Mouse (Mus musculus) intestine, embryonic 15.5 days (tissue): ENCODE data around the gene Apba3. TPM values are rescaled to one million over a fixed set of nuclear protein-coding genes. Genes with fewer than 3 reads are reported as not detected.
A peak's percentile ranks its signal among the peaks of the same experiment; 100 is the strongest.
"Not testable (repeated sequence)": the region's sequence is repeated elsewhere in the genome, so short reads cannot be mapped to it uniquely, and the experiment has no call there.

Experiments used
- ATAC-seq: fragments of 200-750 bp; cut with Nextera tagmentation; 2 replicates; pipeline ENCODE4 v1.8.0; 2017; ENCODE audit warnings: moderate TSS enrichment, moderate library complexity
- H3K27ac ChIP-seq: fragments of 300-500 bp; sonication (generic); 2 replicates; pipeline ENCODE4 v1.5.1; 2015; ENCODE audit warnings: mild to moderate bottlenecking, inconsistent platforms
- H3K27me3 ChIP-seq: fragments of 300-500 bp; sonication (generic); replicated peaks from 2 replicates; pipeline ENCODE4 v1.6.1; 2015; ENCODE audit warnings: inconsistent platforms
- H3K36me3 ChIP-seq: fragments of 300-500 bp; sonication (generic); 2 replicates; pipeline ENCODE4 v1.6.1; 2015; ENCODE audit warnings: inconsistent platforms
- H3K4me1 ChIP-seq: fragments of 300-500 bp; sonication (generic); replicated peaks from 2 replicates; pipeline ENCODE4 v1.6.1; 2015; ENCODE audit warnings: inconsistent platforms
- H3K4me2 ChIP-seq: fragments of 300-500 bp; sonication (generic); replicated peaks from 2 replicates; pipeline ENCODE4 v1.6.1; 2015; ENCODE audit warnings: mild to moderate bottlenecking, inconsistent platforms
- H3K4me3 ChIP-seq: fragments of 300-500 bp; sonication (generic); replicated peaks from 2 replicates; pipeline ENCODE4 v1.5.1; 2015; ENCODE audit warnings: inconsistent platforms
- H3K9ac ChIP-seq: fragments of 300-500 bp; sonication (generic); 2 replicates; pipeline ENCODE4 v1.6.1; 2015; ENCODE audit warnings: inconsistent platforms
- H3K9me3 ChIP-seq: fragments of 300-500 bp; sonication (generic); 2 replicates; pipeline ENCODE4 v1.6.1; 2016; ENCODE audit warnings: inconsistent platforms
- WGBS: fragments of 180-500 bp; shearing (Covaris S2); methylation state at CpG from one replicate; pipeline ENCODE4 v1.1.7; 2015; 5-methylcytosine and 5-hydroxymethylcytosine counted together
- polyA plus RNA-seq: library from polyadenylated mRNA; unstranded; fragments of >200 nt; fragmentation: Nextera tagmentation; extraction: Ambion mirVana; gene quantifications from 2 replicates; pipeline ENCODE4 v1.2.1, GENCODE M21; 2015

Gene Apba3
- 55.1 and 69.2 TPM in 2 replicates for polyA plus RNA-seq

DNA sequence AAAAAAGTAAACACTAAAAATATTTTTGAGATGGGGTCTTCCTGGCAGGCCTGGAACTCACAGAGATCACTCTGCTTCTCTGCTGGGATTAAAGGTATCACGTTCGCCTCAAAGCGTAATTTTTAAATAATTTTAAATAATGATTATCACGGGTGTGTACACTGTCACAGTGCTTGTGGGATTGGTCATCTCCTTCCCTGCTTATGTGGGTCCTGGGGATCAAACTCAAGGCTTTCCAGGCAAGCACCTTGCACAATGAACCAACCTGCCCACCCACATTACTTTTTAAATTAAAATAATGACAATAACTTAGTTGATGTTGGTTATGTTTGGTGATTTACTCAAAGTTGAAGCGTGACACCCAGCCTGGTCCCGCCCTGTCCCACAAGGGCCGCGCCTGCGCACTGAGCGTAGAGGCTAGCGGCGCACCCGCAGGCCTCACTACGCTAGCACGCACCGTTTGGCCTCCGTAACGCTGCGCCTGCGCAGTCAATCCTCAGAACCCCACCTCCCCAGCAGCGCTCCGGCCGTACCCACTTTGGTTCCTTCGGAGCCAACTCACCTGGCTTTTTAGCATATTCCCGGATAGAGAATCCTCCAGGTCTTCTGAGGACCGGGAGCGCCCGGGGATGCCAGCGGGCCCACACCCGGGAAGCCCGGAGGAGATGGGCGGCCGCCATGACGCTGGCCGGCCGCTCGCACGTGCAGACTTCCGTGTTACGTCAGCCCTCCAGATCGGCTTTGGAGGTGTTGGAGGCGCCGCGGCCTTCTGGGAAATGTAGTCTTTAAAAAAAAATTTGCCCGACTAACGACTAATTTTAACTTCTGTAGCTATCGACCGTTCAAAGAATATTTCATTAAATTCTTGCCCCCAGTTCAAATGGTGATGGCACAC lies at the start of gene Apba3, which contains the start of gene Mrpl54:
Apba3 (plus strand) TSS at position 750 of the 895 bp plus-strand sequence.
Mrpl54 (minus strand) TSS at position 724 of the 895 bp plus-strand sequence.
- peak; percentile 95 for ATAC-seq
- Histone ChIP-seq H3K9me3 (no peaks in the 10 kb centered on the region), H3K36me3 (peaks cover 21% of the 10 kb centered on the region), H3K4me3 (peak within 1 kb of the TSS; percentile 72), H3K4me2 (peak within 1 kb of the TSS; percentile 68), H3K4me1 (peaks cover 13% of the 10 kb centered on the region), H3K9ac (peak within 1 kb of the TSS; percentile 79), H3K27ac (peak within 1 kb of the TSS; percentile 88), H3K27me3 (no peaks in the 10 kb centered on the region)
- under 1% methylated on average over 48 of the region's 48 CpGs for WGBS

DNA sequence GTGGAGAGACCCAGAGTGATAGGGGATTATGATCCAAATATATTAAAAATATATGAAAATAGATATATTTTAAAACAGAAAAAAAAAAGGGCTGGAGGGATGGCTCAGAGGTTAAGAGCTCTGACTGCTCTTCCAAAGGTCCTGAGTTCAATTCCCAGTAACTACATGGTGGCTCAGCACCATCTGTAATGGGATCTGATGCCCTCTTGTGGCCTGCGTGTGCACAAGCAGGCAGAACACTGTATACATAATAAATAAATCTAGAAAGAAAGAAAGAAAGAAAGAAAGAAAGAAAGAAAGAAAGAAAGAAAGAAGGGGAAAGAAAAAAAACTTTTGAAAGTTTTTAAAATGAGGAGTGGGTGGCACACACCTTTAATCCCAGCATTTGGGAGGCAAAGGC lies 49.5 kb upstream of the Apba3 start:
- H3K36me3 ChIP-seq, H3K9me3 ChIP-seq, H3K27me3 ChIP-seq, H3K9ac ChIP-seq, H3K27ac ChIP-seq, ATAC-seq, H3K4me2 ChIP-seq, H3K4me3 ChIP-seq, H3K4me1 ChIP-seq: not testable (repeated sequence)
- WGBS, result 14% methylated on average over 1 of the region's 1 CpGs

DNA sequence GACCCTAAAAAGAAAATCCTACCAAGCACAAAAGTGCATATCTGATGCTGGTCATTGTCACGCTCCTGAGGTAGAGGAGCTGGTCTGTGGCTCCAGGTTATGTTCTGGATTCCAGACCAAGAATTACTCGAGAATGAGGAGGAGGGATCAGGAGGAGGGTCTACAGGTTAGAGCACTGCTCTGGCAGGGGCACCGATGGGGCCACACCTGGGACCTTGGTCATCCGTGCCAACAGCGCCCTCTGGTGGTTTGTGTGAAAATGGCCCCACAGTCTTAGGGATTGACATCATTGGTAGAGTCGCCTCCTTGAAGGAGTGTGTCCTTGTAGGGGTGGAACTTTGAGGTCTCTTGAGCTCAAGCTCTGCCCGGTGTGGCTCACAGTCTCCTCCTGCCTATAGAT lies 48.8 kb upstream of the Apba3 start:
- 32% methylated on average over 7 of the region's 7 CpGs for WGBS
- no peak overlapping the region for H3K9ac ChIP-seq
- H3K9me3 ChIP-seq, result no peaks in the 10 kb centered on the region
- H3K4me3 ChIP-seq, result no peak overlapping the region
- no peaks in the 10 kb centered on the region for H3K27me3 ChIP-seq
- no peak overlapping the region for H3K4me2 ChIP-seq
- peaks cover 7% of the 10 kb centered on the region for H3K4me1 ChIP-seq
- peak; percentile 68 for ATAC-seq
- no peak overlapping the region for H3K27ac ChIP-seq
- no peaks in the 10 kb centered on the region for H3K36me3 ChIP-seq

DNA sequence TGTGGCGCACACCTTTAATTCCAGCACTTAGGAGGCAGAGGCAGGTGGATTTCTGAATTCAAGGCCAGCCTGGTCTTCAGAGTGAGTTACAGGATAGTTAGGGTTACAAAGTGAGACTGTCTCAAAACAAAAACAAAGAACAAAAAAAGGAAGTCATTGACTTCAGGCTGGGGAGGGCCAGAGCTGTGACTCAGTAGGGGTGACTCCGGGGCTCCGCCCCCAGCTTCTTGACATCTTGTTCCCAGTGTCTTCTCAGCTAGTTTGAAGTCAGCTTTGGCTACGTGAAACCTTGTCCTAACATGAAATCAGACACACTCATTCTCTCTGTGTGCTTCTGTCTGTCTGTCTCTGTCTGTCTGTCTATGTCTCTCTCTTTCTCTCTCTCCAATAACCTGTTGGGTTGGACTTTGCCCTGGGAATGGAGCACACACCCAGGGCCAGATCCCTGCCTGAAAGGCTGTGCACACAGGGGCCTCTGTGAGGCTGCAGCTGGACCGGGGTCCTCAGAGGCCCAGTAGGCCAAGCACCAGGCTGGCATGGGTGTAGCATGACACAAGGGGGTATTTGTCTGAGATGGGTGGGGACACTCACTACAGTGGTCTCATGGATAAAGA lies 45.3 kb upstream of the Apba3 start:
- Histone ChIP-seq H3K4me2 (no peak overlapping the region; the same call in 1 of the 2 replicates), H3K9me3 (no peaks in the 10 kb centered on the region), H3K4me3 (no peak overlapping the region), H3K4me1 (peaks cover 7% of the 10 kb centered on the region), H3K27ac (peak overlapping the region; percentile 51; the same call in 1 of the 2 replicates), H3K27me3 (no peaks in the 10 kb centered on the region), H3K36me3 (no peaks in the 10 kb centered on the region), H3K9ac (no peak overlapping the region)
- WGBS, result 74% methylated on average over 5 of the region's 5 CpGs
- peak; percentile 88 for ATAC-seq

DNA sequence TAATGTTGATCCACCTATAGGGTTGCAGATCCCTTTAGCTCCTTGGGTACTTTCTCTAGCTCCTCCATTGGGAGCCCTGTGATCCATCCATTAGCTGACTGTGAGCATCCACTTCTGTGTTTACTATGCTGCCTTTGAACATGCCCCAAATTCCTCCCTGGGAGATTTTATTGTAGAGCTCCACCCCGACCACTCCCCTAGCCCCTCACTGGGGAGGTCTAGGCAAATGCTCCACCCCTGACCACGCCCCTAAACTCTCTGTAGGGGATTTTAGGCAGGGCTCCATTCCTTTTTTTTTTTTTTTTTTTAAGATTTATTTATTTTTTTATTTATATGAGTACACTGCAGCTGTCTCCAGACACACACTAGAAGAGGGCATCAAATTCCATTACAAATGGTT lies 43.0 kb upstream of the Apba3 start:
- not testable (repeated sequence) for H3K4me2 ChIP-seq, H3K27me3 ChIP-seq, ATAC-seq, H3K9ac ChIP-seq, H3K36me3 ChIP-seq, H3K4me1 ChIP-seq, H3K27ac ChIP-seq, H3K9me3 ChIP-seq, H3K4me3 ChIP-seq
- 64% methylated on average over 2 of the region's 2 CpGs for WGBS

DNA sequence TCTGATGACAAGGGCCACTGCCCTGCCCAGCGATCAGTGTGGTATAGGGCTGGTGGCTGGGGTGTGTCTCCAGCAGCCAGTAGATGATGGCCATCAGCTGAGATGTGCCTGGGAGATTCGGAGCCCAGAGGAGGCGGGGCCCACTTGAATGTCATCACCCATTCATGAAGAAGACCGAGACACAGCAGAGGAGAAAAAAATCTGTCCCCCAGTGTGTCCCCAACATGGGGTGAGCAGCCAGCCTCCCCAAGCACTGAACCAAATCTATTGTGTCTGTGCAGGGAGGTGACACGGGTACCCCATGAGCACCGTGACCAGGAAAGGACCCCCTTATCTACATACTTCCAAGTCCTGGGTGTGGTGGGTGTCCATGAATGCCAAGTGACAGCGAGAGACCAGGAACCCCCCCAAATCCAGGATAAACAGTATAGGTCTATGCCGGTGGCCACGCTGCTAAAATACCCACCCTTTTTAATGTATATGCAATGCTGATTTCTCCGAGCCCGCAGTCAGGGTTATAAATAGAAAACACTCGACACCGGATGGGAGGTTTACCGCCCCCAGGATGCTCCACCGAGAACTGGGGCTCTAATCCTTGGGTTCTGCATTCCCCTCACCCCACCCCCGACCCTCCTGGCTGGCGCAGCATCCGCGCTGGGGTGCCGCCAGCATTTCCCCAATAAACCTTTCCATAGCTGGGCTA lies 36.9 kb upstream of the Apba3 start:
- Histone ChIP-seq H3K4me1 (peaks cover 22% of the 10 kb centered on the region), H3K9me3 (no peaks in the 10 kb centered on the region), H3K9ac (peak overlapping the region; percentile 5; the same call in 1 of the 2 replicates), H3K36me3 (no peaks in the 10 kb centered on the region), H3K27me3 (peaks cover 31% of the 10 kb centered on the region), H3K27ac (no peak overlapping the region), H3K4me3 (peak overlapping the region; percentile 19), H3K4me2 (peak overlapping the region; percentile 14)
- WGBS, result 18% methylated on average over 20 of the region's 20 CpGs
- ATAC-seq, result no peak

DNA sequence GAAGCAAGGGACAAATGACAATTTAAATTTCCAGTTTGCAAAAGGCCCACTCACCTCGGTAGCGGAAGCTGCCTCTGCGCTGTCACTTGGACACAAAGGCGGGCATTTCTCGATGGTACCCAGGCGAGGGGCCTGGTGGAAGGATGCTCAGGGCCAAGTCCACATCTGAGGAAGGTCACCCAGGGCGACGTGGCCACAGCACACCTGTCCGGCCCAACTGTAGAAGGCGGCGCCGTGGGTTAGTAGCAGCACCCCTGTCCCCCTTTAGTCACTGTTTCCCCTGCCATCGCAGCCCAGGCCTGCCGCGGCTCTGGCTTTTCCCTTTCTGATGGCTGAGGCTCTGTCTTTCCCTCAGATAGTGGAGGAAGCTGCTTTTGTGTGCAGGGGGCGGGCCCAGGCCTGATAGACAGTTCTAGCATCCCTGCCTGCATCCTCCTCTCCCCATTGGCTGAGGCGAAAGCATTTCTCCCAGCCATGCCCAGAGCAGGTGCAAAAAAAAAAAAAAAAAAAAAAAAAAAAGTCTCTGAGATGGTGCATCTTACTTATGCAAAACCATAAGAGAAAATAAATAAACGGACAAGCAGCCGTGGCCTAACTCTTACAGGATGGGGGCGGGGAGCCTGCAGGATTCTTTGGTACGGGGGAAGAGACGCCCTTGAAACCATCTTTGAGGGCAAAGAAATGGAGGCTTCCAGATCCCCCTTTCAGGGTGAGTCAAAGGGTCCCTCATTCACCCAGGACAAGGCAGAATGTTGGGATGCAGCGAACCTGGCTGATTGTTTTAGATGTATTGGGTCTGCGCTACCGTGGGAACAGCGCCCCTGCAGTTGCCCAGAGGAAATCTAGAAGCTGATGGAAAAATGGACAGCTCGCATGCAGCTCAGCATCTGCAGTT lies 36.1 kb upstream of the Apba3 start, which contains the start of gene Atcay:
Atcay (minus strand) TSS at position 396 of the 895 bp plus-strand sequence.
- Histone ChIP-seq H3K4me2 (peak within 1 kb of the TSS; percentile 14), H3K9me3 (no peaks in the 10 kb centered on the region), H3K27me3 (peaks cover 31% of the 10 kb centered on the region), H3K36me3 (no peaks in the 10 kb centered on the region), H3K4me3 (peak within 1 kb of the TSS; percentile 19), H3K27ac (no peak within 1 kb of the TSS), H3K9ac (peak within 1 kb of the TSS; percentile 5; the same call in 1 of the 2 replicates), H3K4me1 (peaks cover 22% of the 10 kb centered on the region)
- no peak for ATAC-seq
- WGBS, result 13% methylated on average over 27 of the region's 27 CpGs

DNA sequence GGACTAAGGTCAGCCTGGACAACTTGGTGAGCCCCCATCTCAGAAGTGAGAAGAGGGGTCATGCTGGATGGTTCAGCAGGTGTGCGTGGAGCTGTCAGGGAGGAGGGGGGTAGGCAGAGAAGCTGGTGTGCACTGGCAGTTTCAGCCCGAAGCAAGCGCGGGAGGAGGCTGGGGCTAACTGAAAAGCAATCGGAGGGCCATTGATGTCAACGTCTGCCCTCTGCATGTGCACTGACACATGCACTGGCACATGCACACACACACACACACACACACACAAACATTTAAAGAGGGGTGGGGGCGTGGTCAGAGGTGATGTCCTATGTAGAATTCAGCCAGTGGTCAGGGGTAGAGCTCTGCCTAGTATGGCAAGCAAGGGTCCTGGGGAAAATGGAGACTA lies 35.3 kb upstream of the Apba3 start:
- no peak for ATAC-seq
- Histone ChIP-seq H3K9ac (no peak overlapping the region), H3K4me1 (peaks cover 22% of the 10 kb centered on the region), H3K27me3 (peaks cover 31% of the 10 kb centered on the region), H3K9me3 (no peaks in the 10 kb centered on the region), H3K36me3 (no peaks in the 10 kb centered on the region), H3K4me3 (no peak overlapping the region), H3K4me2 (no peak overlapping the region), H3K27ac (no peak overlapping the region)
- 53% methylated on average over 7 of the region's 7 CpGs for WGBS

DNA sequence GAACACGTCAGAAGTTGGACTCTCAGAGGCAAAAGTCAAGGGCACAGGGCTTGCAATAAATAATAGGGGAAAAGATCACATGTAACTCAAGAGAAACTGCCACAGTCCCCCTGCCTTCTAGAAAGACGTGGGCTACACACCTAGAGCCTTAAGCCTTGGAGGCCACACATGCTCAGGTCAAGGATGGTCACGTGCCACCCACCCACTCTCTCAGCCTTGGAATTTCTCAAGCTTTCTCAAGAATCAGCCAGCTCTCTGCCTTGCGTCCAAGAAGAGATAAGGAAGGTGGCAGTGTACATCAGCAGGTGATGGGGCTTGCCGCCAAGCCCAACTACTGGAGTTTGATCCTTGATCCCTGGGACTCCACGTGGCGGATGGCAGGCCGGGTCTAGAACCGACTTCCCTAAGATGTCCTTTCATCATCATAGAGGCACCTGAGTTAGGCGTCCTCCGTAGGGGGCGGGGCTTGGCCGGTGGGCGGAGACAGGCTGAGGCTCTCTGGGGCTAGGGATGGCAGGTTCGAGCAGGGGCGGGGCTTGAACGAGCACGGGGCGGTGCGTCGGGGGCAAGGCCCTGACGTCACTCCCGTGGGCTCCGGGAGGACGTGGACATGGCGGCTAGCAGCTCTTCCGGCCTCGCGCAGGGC lies 34.1 kb upstream of the Apba3 start, which contains the start of gene Zfr2:
Zfr2 (plus strand) TSS at position 576 of the 646 bp plus-strand sequence.
- peaks cover 22% of the 10 kb centered on the region for H3K4me1 ChIP-seq
- peak within 1 kb of the TSS; percentile 76 for H3K4me3 ChIP-seq
- H3K9me3 ChIP-seq, result no peaks in the 10 kb centered on the region
- H3K27ac ChIP-seq, result peak within 1 kb of the TSS; percentile 58
- no peaks in the 10 kb centered on the region for H3K36me3 ChIP-seq
- peaks cover 31% of the 10 kb centered on the region for H3K27me3 ChIP-seq
- peak within 1 kb of the TSS; percentile 77 for H3K9ac ChIP-seq
- ATAC-seq, result peak; percentile 90
- peak within 1 kb of the TSS; percentile 72 for H3K4me2 ChIP-seq
- WGBS, result 5% methylated on average over 29 of the region's 29 CpGs

DNA sequence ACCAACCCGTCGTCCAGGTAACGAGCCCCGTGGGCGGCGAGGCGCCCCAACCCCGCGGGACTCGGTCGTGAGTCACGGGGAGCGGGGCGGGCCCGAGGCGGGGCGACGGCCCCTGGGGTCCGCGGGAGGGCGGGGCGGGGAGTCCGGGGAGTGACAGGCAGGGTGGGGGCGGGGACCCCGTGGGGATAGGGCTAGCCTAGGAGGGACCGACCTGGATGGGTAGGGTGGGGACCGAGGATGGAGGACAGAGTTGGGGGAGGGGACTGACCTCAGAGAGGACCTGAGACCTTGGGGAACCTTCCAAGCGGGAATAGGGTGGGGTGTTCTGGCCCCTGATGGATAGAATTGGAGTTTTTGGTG lies 33.6 kb upstream of the Apba3 start:
- no peaks in the 10 kb centered on the region for H3K9me3 ChIP-seq
- peak overlapping the region; percentile 72 for H3K4me2 ChIP-seq
- H3K27ac ChIP-seq, result peak overlapping the region; percentile 58
- H3K27me3 ChIP-seq, result peaks cover 33% of the 10 kb centered on the region
- H3K4me3 ChIP-seq, result peak overlapping the region; percentile 76
- ATAC-seq, result peak; percentile 75
- peak overlapping the region; percentile 77 for H3K9ac ChIP-seq
- H3K36me3 ChIP-seq, result no peaks in the 10 kb centered on the region
- under 1% methylated on average over 24 of the region's 28 CpGs for WGBS
- peaks cover 22% of the 10 kb centered on the region for H3K4me1 ChIP-seq

DNA sequence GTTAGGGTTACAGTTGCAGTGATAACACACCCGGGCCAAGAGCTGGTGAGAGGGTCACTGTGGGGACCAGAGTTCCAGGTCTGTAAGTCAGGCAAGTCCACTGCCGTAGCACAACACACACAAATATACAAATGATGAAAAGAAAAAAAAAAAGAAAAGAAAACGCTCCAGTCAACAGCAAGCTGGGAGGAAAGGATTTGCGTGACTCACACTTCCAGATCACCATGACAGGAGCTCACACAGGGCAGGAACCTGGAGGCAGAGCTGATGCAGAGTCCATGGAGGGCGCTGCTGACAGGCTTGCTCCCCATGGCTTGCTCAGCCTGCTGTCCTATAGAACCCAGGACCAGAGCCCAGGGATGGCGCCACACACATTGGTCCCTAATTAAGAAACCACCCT lies 32.6 kb upstream of the Apba3 start:
- H3K9me3 ChIP-seq, result no peaks in the 10 kb centered on the region
- H3K27me3 ChIP-seq, result peaks cover 29% of the 10 kb centered on the region
- peak overlapping the region; percentile 32; the same call in 1 of the 2 replicates for H3K27ac ChIP-seq
- H3K4me3 ChIP-seq, result 0 out of 2 replicates have a peak overlapping the region, but pooled peaks have one; percentile 76
- peaks cover 22% of the 10 kb centered on the region for H3K4me1 ChIP-seq
- H3K9ac ChIP-seq, result no peak overlapping the region; the same call in 1 of the 2 replicates
- ATAC-seq, result no peak
- H3K36me3 ChIP-seq, result no peaks in the 10 kb centered on the region
- H3K4me2 ChIP-seq, result peak overlapping the region; percentile 72; the same call in 1 of the 2 replicates
- WGBS, result 84% methylated on average over 6 of the region's 6 CpGs
